Mouse (Mus musculus) erythroblast, adult 5-6 weeks (primary cell): Measurements from ENCODE around the gene Klf2. TPM values are rescaled to one million over a fixed set of nuclear protein-coding genes. Genes with fewer than 3 reads are reported as not detected.

Experiments used
- ATAC-seq: replicated peaks from 2 replicates; pipeline ENCODE4 v1.8.0; 2016; ENCODE audit warnings: moderate number of reproducible peaks, mild to moderate bottlenecking, moderate TSS enrichment, inconsistent platforms; ENCODE audit not compliant: poor library complexity, low FRiP score, severe bottlenecking
- total RNA-seq, 2 experiments: library from RNA; stranded (forward) in 1 of 2; stranded (reverse) in 1 of 2; fragments of 150-400 nt in 1 of 2; fragments of 200-764, 138-1000 nt in 1 of 2; gene quantifications; 2 replicates each; pipeline versions ENCODE4 v1.2.3 to v1.2.4; 2015 to 2017; ENCODE audit warnings: low replicate concordance in 2 of 2

Klf2 gene
- total RNA-seq, 2 experiments from 2014 or later = 3.4 to 8.1 TPM

DNA sequence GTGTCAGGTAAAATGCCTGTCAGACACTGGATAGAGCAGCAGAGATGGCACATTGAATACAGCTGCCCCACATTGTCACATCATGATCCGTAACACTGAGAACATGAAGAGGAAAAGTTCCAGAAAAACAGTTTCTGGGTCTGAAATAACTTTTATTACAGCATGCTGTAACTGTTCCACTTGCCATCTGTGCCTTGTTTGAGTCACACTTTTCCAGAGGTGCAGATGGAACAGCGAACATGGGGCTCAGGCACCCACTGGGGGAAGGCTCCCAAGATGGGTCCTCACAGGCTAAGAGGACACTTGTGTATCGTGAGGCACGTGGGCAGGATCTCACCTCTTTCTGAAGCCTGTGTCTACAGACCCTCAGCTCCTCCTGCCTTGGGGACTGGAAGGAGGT is 43.9 kb downstream of the Klf2 start:
- no peak for ATAC-seq

DNA sequence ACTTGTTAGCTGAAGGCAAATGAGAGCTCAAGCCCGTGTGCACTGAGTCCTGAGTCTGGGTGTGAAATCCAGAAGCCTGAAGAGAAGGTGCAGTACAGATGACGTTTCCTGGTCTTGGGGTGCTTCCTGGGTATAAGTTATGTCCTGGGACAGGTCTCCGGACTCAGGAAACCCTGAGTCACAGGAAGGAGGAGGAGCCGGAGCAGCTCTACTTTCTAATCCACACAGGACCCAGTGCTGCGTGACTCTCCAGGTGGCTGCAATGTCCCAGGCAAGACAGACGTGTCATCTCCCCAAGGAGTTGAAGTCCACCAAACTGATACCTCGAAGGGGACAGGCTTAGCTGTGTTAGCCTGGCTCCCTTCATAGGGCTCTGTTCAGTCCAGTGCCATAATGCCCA is 44.6 kb downstream of the Klf2 start:
- ATAC-seq = no peak

DNA sequence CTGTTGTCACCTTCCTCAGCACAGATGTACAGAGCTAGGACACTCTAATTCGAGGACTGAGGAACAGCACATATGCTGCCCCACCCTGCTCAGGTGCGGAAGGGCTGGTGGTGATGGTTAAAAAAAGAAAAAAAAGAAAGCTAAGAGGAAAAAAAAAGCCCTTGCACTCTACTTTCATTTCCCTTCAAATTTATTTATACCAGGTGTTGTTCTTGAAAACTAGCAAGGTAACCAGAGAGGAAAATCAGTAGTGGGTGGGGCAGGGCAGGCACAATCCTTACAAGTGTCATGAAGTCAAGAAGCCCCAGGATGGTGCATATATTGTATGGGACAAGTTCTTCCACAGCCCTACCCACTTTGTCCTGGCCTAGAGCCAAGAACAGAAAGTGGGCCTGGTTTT is 46.2 kb downstream of the Klf2 start:
- no peak for ATAC-seq

DNA sequence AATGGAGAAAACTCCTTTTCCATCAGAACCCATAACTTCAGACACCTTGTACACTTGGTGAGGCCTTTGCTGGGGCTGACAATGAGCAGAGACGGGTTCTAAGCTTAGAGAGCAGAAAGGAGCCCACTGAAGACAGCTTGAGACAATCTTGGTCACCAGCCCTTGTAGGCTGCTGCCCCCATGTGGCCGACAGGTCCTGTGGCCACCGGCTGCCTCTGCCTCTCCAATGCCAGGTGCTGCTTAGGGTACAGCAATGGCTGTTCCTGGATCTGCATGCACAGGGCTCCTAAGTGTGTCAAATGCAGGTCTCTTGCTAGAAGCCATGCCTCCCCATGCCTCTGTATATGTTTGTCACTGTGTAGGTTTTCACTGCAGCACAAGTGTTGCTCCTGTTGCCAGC is 47.0 kb downstream of the Klf2 start:
- peak; percentile 69 for ATAC-seq

DNA sequence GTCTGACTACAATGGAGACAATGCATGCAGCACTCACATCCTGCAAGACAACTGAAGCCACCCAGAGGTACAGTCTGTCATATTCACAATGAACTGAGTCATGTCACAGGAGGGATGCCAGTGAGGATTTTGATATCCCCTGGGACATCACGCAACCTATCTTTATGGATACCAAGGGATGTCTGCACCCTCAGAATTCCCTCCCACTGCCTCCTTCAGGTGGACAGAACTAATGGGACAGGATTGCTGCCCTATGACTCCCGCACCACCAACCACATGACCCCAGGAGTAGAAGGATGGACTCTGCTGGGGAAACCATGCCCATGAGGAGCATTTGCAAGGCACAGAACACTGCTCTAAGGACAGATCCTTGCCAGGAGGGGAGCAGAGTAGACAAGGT is 47.6 kb downstream of the Klf2 start:
- ATAC-seq = no peak

Other genes with a start within 250 kb of the Klf2 start
- not detected in 2 replicates for gene Olfr373, start 235.9 kb upstream of the Klf2 start, total RNA-seq (2015; ENCODE audit: low replicate concordance)
- gene Olfr373, start 235.9 kb upstream of the Klf2 start, total RNA-seq (2017; ENCODE audit: low replicate concordance) = not detected in 2 replicates
- not detected in 2 replicates for gene Olfr374, start 212.0 kb upstream of the Klf2 start, total RNA-seq (2015; ENCODE audit: low replicate concordance)
- 0.14 TPM in 1 of 2 replicates, not detected in the other for gene Olfr374, start 212.0 kb upstream of the Klf2 start, total RNA-seq (2017; ENCODE audit: low replicate concordance)
- gene Tpm4, start 184.1 kb upstream of the Klf2 start, total RNA-seq (2015; ENCODE audit: low replicate concordance) = 22.5 and 25.9 TPM in 2 replicates
- 27.3 and 27.9 TPM in 2 replicates for gene Tpm4, start 184.1 kb upstream of the Klf2 start, total RNA-seq (2017; ENCODE audit: low replicate concordance)
- gene Rab8a, start 157.8 kb upstream of the Klf2 start, total RNA-seq (2015; ENCODE audit: low replicate concordance) = 15.3 and 26.9 TPM in 2 replicates
- 69.9 and 102 TPM in 2 replicates for gene Rab8a, start 157.8 kb upstream of the Klf2 start, total RNA-seq (2017; ENCODE audit: low replicate concordance)
- gene Hsh2d, start 129.4 kb upstream of the Klf2 start, total RNA-seq (2015; ENCODE audit: low replicate concordance) = 0.77 and 4.4 TPM in 2 replicates
- gene Hsh2d, start 129.4 kb upstream of the Klf2 start, total RNA-seq (2017; ENCODE audit: low replicate concordance) = 1.7 and 2.8 TPM in 2 replicates
- 1.7 TPM in 1 of 2 replicates, not detected in the other for gene Cib3, start 106.2 kb upstream of the Klf2 start, total RNA-seq (2015; ENCODE audit: low replicate concordance)
- 1.8 and 5.4 TPM in 2 replicates for gene Cib3, start 106.2 kb upstream of the Klf2 start, total RNA-seq (2017; ENCODE audit: low replicate concordance)
- not detected in 2 replicates for gene Gm11034, start 105.4 kb upstream of the Klf2 start, total RNA-seq (2015; ENCODE audit: low replicate concordance)
- not detected in 2 replicates for gene Gm11034, start 105.4 kb upstream of the Klf2 start, total RNA-seq (2017; ENCODE audit: low replicate concordance)
- 31.1 and 32.9 TPM in 2 replicates for gene Fam32a, start 99.3 kb upstream of the Klf2 start, total RNA-seq (2015; ENCODE audit: low replicate concordance)
- 30.3 and 36.4 TPM in 2 replicates for gene Fam32a, start 99.3 kb upstream of the Klf2 start, total RNA-seq (2017; ENCODE audit: low replicate concordance)
- gene Ap1m1, start 79.0 kb upstream of the Klf2 start, total RNA-seq (2015; ENCODE audit: low replicate concordance) = 36.9 and 46.8 TPM in 2 replicates
- 15.7 and 22.7 TPM in 2 replicates for gene Ap1m1, start 79.0 kb upstream of the Klf2 start, total RNA-seq (2017; ENCODE audit: low replicate concordance)
- gene Gm10282, start 13.8 kb upstream of the Klf2 start, total RNA-seq (2015; ENCODE audit: low replicate concordance) = 22.9 and 31.8 TPM in 2 replicates
- gene Gm10282, start 13.8 kb upstream of the Klf2 start, total RNA-seq (2017; ENCODE audit: low replicate concordance) = 14.9 and 39.9 TPM in 2 replicates
- gene Eps15l1, start 102.4 kb downstream of the Klf2 start, total RNA-seq (2015; ENCODE audit: low replicate concordance) = 59.4 and 72.1 TPM in 2 replicates
- gene Eps15l1, start 102.4 kb downstream of the Klf2 start, total RNA-seq (2017; ENCODE audit: low replicate concordance) = 51.5 and 52.3 TPM in 2 replicates
- not detected in 2 replicates for gene Calr3, start 124.8 kb downstream of the Klf2 start, total RNA-seq (2015; ENCODE audit: low replicate concordance)
- 0.77 TPM in 1 of 2 replicates, not detected in the other for gene Calr3, start 124.8 kb downstream of the Klf2 start, total RNA-seq (2017; ENCODE audit: low replicate concordance)
- gene 1700030K09Rik, start 124.8 kb downstream of the Klf2 start, total RNA-seq (2015; ENCODE audit: low replicate concordance) = 0.38 and 0.63 TPM in 2 replicates
- gene 1700030K09Rik, start 124.8 kb downstream of the Klf2 start, total RNA-seq (2017; ENCODE audit: low replicate concordance) = 0.60 and 2.4 TPM in 2 replicates
- 25.7 and 29.0 TPM in 2 replicates for gene Cherp, start 156.2 kb downstream of the Klf2 start, total RNA-seq (2015; ENCODE audit: low replicate concordance)
- gene Cherp, start 156.2 kb downstream of the Klf2 start, total RNA-seq (2017; ENCODE audit: low replicate concordance) = 6.0 and 7.7 TPM in 2 replicates
- 11.3 and 11.9 TPM in 2 replicates for gene Slc35e1, start 173.6 kb downstream of the Klf2 start, total RNA-seq (2015; ENCODE audit: low replicate concordance)
- 18.8 and 21.6 TPM in 2 replicates for gene Slc35e1, start 173.6 kb downstream of the Klf2 start, total RNA-seq (2017; ENCODE audit: low replicate concordance)
- gene Med26, start 229.2 kb downstream of the Klf2 start, total RNA-seq (2015; ENCODE audit: low replicate concordance) = 4.2 and 4.8 TPM in 2 replicates
- 3.2 and 3.8 TPM in 2 replicates for gene Med26, start 229.2 kb downstream of the Klf2 start, total RNA-seq (2017; ENCODE audit: low replicate concordance)